ENCODE assay signal across 8 mouse cellular contexts in the genomic region with DNA sequence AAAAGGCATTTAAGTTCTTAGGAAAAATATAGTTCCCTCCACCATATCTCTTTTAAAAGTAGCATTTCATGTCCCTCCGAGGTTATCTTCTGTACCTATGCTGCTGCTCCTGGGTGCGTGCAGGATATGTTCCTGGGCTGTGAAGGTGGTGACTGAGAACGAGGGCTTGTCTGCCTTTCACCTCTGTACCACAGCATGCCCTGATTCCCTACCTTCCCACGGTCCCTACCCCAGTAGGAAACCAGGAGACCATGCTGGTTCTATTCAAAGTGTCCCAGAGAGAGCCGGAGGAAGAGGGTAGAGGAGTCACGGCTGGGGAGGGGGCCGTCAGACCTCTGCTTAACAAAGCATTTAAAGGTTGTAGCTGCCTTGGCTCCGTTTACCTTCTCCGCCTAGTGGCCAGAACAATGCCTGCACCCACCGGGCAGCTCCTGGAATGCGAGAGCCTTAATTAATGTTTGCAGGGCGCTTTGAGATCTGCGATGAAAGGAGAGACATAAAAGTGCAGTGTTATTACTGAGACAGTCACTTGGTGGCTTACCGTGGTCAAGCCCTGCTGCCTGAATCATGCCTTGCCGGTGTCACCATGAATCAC. TPM values are rescaled to one million over a fixed set of nuclear protein-coding genes. Genes with fewer than 3 reads are reported as not detected.
DNase-seq lines count a peak whose midpoint lies in the region; ATAC-seq and TF ChIP-seq lines count a peak whose summit lies in the region.

No protein-coding gene starts in this region.

- 3% methylated on average over 15 of the region's 15 CpGs for WGBS in liver, embryonic 12.5 days (ENCODE audit: insufficient replicate concordance)
- WGBS in forebrain, embryonic 15.5 days: under 1% methylated on average over 15 of the region's 15 CpGs
- 1% methylated on average over 15 of the region's 15 CpGs for WGBS in intestine, postnatal 0 days
- 2% methylated on average over 15 of the region's 15 CpGs for WGBS in stomach, postnatal 0 days

- no peak for ATAC-seq in liver, embryonic 12.5 days
- peak; percentile 53; the same call in 1 of the 2 replicates for ATAC-seq in forebrain, embryonic 15.5 days (replicated peaks)
- ATAC-seq in intestine, postnatal 0 days: no peak
- 0 out of 2 replicates have a peak, but pooled peaks have one; percentile 46 for ATAC-seq in stomach, postnatal 0 days (ENCODE audit: low FRiP score, low TSS enrichment)

- peak; percentile 70 for TF ChIP-seq CTCF in bone marrow macrophage, adult 2 months (IDR thresholded peaks at IDR 0.05; ENCODE audit: low read depth, low read length)
- TF ChIP-seq CTCF in intestine, postnatal 0 days (IDR thresholded peaks at IDR 0.05; ENCODE audit: low read depth): peak; percentile 88
- peak; percentile 80 for TF ChIP-seq CTCF in stomach, postnatal 0 days (IDR thresholded peaks at IDR 0.05; ENCODE audit: low read depth)

- peaks cover 13% of the 10 kb centered on the region; the same call in 1 of the 2 replicates for H3K4me1 ChIP-seq in liver, embryonic 12.5 days
- H3K4me1 ChIP-seq in bone marrow macrophage, adult 2 months (ENCODE audit: control insufficient read depth, insufficient read depth, low read length): no peaks in the 10 kb centered on the region
- peaks cover 15% of the 10 kb centered on the region for H3K4me1 ChIP-seq in forebrain, embryonic 15.5 days
- peaks cover 3% of the 10 kb centered on the region; the same call in 1 of the 2 replicates for H3K4me1 ChIP-seq in intestine, postnatal 0 days (replicated peaks; ENCODE audit: control insufficient read depth, insufficient read depth, low read length)
- H3K4me1 ChIP-seq in stomach, postnatal 0 days (replicated peaks; ENCODE audit: control insufficient read depth, insufficient read depth): no peaks in the 10 kb centered on the region

- no peaks in the 10 kb centered on the region for H3K36me3 ChIP-seq in liver, embryonic 12.5 days
- no peaks in the 10 kb centered on the region for H3K36me3 ChIP-seq in forebrain, embryonic 15.5 days
- H3K36me3 ChIP-seq in intestine, postnatal 0 days (ENCODE audit: control insufficient read depth, insufficient read depth): no peaks in the 10 kb centered on the region
- H3K36me3 ChIP-seq in stomach, postnatal 0 days (ENCODE audit: control insufficient read depth, insufficient read depth, low read length): no peaks in the 10 kb centered on the region

- DNase-seq in liver: peak; percentile 46
- peak; percentile 51 for DNase-seq in lung, postnatal 36 days
- peak; percentile 77 for DNase-seq in stomach, postnatal 0 days (ENCODE audit: low spot score)
- no peak for DNase-seq in layer of hippocampus, adult 11-12 months (ENCODE audit: low spot score)

- H3K4me3 ChIP-seq in liver, embryonic 12.5 days: no peak overlapping the region
- H3K4me3 ChIP-seq in bone marrow macrophage, adult 2 months (ENCODE audit: insufficient read depth, low read length): no peak overlapping the region
- H3K4me3 ChIP-seq in forebrain, embryonic 15.5 days: peak overlapping the region; percentile 5
- H3K4me3 ChIP-seq in intestine, postnatal 0 days (ENCODE audit: low read depth, low read length): peak overlapping the region; percentile 14
- no peak overlapping the region for H3K4me3 ChIP-seq in stomach, postnatal 0 days (ENCODE audit: low read depth, low read length)

- H3K9me3 ChIP-seq in liver, embryonic 12.5 days (replicated peaks): no peaks in the 10 kb centered on the region
- H3K9me3 ChIP-seq in forebrain, embryonic 15.5 days: no peaks in the 10 kb centered on the region
- no peaks in the 10 kb centered on the region for H3K9me3 ChIP-seq in intestine, postnatal 0 days (ENCODE audit: control insufficient read depth)
- H3K9me3 ChIP-seq in stomach, postnatal 0 days (ENCODE audit: control insufficient read depth, low read length): no peaks in the 10 kb centered on the region

- no peak for TF ChIP-seq POLR2A in bone marrow macrophage, adult 2 months (IDR thresholded peaks at IDR 0.05; ENCODE audit: borderline replicate concordance, low read depth, low read length)

- H3K27me3 ChIP-seq in liver, embryonic 12.5 days (replicated peaks): peaks cover 85% of the 10 kb centered on the region
- H3K27me3 ChIP-seq in forebrain, embryonic 15.5 days: peaks cover 22% of the 10 kb centered on the region
- peaks cover 20% of the 10 kb centered on the region for H3K27me3 ChIP-seq in intestine, postnatal 0 days (replicated peaks; ENCODE audit: control insufficient read depth, insufficient read depth, low read length)
- no peaks in the 10 kb centered on the region for H3K27me3 ChIP-seq in stomach, postnatal 0 days (ENCODE audit: control insufficient read depth, insufficient read depth, low read length)

- no peak overlapping the region for H3K27ac ChIP-seq in liver, embryonic 12.5 days
- H3K27ac ChIP-seq in bone marrow macrophage, adult 2 months (ENCODE audit: insufficient read depth, low read depth, low read length): no peak overlapping the region
- no peak overlapping the region for H3K27ac ChIP-seq in forebrain, embryonic 15.5 days (replicated peaks)
- H3K27ac ChIP-seq in intestine, postnatal 0 days (ENCODE audit: low read depth, low read length): no peak overlapping the region
- no peak overlapping the region for H3K27ac ChIP-seq in stomach, postnatal 0 days (replicated peaks)

- no peak overlapping the region for H3K4me2 ChIP-seq in liver, embryonic 12.5 days
- H3K4me2 ChIP-seq in forebrain, embryonic 15.5 days (replicated peaks): peak overlapping the region; percentile 26
- H3K4me2 ChIP-seq in intestine, postnatal 0 days (replicated peaks; ENCODE audit: low read depth): peak overlapping the region; percentile 48
- peak overlapping the region; percentile 39 for H3K4me2 ChIP-seq in stomach, postnatal 0 days (replicated peaks; ENCODE audit: low read depth)

- no peak for TF ChIP-seq EP300 in stomach, postnatal 0 days (optimal IDR thresholded peaks at IDR 0.05)

- H3K9ac ChIP-seq in liver, embryonic 12.5 days: no peak overlapping the region
- no peak overlapping the region for H3K9ac ChIP-seq in forebrain, embryonic 15.5 days (replicated peaks)
- no peak overlapping the region for H3K9ac ChIP-seq in intestine, postnatal 0 days (ENCODE audit: low read depth, low read length)
- H3K9ac ChIP-seq in stomach, postnatal 0 days (ENCODE audit: low read length): no peak overlapping the region

RNA-seq across cellular contexts. Expression of a gene that starts 0.8 kb away (rescaled TPM):
- 0.02 TPM in 1 of 2 replicates, not detected in the other for polyA plus RNA-seq in liver, embryonic 12.5 days (2016; fragmentation: Nextera tagmentation; extraction: Ambion mirVana)
- polyA plus RNA-seq in bone marrow macrophage, adult 2 months (2012; ENCODE audit: insufficient read depth, insufficient read length, missing spikeins): not detected in 2 replicates
- polyA plus RNA-seq in forebrain, embryonic 15.5 days (2015; fragmentation: Nextera tagmentation; extraction: Ambion mirVana): 0.05 and 0.08 TPM in 2 replicates
- polyA plus RNA-seq in intestine, postnatal 0 days (2015; fragmentation: Nextera tagmentation; extraction: Ambion mirVana): 0.30 and 0.34 TPM in 2 replicates
- 0.76 and 0.87 TPM in 2 replicates for polyA plus RNA-seq in stomach, postnatal 0 days (2015; fragmentation: Nextera tagmentation; extraction: Ambion mirVana)

RNA-seq across cellular contexts. Expression of a gene that starts 16.5 kb away (rescaled TPM):
- 1.5 and 1.6 TPM in 2 replicates for polyA plus RNA-seq in liver, embryonic 12.5 days (2016; fragmentation: Nextera tagmentation; extraction: Ambion mirVana)
- polyA plus RNA-seq in bone marrow macrophage, adult 2 months (2012; ENCODE audit: insufficient read depth, insufficient read length, missing spikeins): not detected in 2 replicates
- not detected in 2 replicates for polyA plus RNA-seq in forebrain, embryonic 15.5 days (2015; fragmentation: Nextera tagmentation; extraction: Ambion mirVana)
- 0.08 and 0.09 TPM in 2 replicates for polyA plus RNA-seq in intestine, postnatal 0 days (2015; fragmentation: Nextera tagmentation; extraction: Ambion mirVana)
- 0.04 TPM in 1 of 2 replicates, not detected in the other for polyA plus RNA-seq in stomach, postnatal 0 days (2015; fragmentation: Nextera tagmentation; extraction: Ambion mirVana)

RNA-seq across cellular contexts. Expression of a gene that starts 26.7 kb away (rescaled TPM):
- 31.3 and 32.1 TPM in 2 replicates for polyA plus RNA-seq in liver, embryonic 12.5 days (2016; fragmentation: Nextera tagmentation; extraction: Ambion mirVana)
- not detected in 2 replicates for polyA plus RNA-seq in bone marrow macrophage, adult 2 months (2012; ENCODE audit: insufficient read depth, insufficient read length, missing spikeins)
- 0.27 and 0.29 TPM in 2 replicates for polyA plus RNA-seq in forebrain, embryonic 15.5 days (2015; fragmentation: Nextera tagmentation; extraction: Ambion mirVana)
- polyA plus RNA-seq in intestine, postnatal 0 days (2015; fragmentation: Nextera tagmentation; extraction: Ambion mirVana): 0.13 TPM in 2 replicates
- polyA plus RNA-seq in stomach, postnatal 0 days (2015; fragmentation: Nextera tagmentation; extraction: Ambion mirVana): 0.11 and 0.39 TPM in 2 replicates

Comparison
In these comparisons a context has a peak if more than half of its experiments do, and no peak if none do; other contexts are left out.
1. ATAC-seq: peak in forebrain, embryonic 15.5 days (single experiment) and stomach, postnatal 0 days (single experiment); none in liver, embryonic 12.5 days (single experiment) and intestine, postnatal 0 days (single experiment).
2. H3K4me3 ChIP-seq: peak in forebrain, embryonic 15.5 days (single experiment) and intestine, postnatal 0 days (single experiment); none in liver, embryonic 12.5 days (single experiment), bone marrow macrophage, adult 2 months (single experiment) and stomach, postnatal 0 days (single experiment).
3. RNA of a gene that starts 26.7 kb away (polyA plus RNA-seq): 31.3 to 32.1 TPM in liver, embryonic 12.5 days; 0.27 to 0.29 TPM in forebrain, embryonic 15.5 days, 0.13 TPM in intestine, postnatal 0 days, 0.11 to 0.39 TPM in stomach, postnatal 0 days and not detected in bone marrow macrophage, adult 2 months; every median in the first group is over 10 times any median in the second.
4. Peak in every context shown above with its lines, with median percentiles within 50 percentile points of each other: CTCF ChIP-seq.